22 mouse cellular contexts compared by ENCODE assay signal in the genomic region with DNA sequence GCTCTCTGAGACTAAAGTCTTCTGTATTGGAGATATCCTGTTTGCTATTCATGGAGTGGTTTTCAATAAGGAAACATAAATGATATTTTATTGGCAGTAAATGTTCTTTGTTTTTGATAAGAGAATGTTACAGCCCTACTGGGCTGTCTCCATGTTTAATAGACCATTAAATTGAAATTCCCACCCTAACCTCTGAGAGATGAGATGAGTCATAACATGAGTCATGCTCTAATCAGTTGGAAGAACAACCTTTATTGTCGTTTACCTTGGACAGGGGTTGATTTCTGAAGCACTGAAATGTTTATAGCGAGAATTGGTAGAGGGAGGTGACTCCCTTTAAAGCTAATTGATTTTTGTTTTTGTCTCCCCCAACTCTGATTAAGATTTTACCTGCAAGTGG. TPM values are rescaled to one million over a fixed set of nuclear protein-coding genes. Genes with fewer than 3 reads are reported as not detected.
"Had no signal": no experiment of that assay in that cellular context is flagged by ENCODE, and none has a peak within 500 bp of the region (broad histone marks: within the 10 kb centered on the region; RNA-seq: fewer than 3 reads in every experiment).

No protein-coding gene starts in this region.

- ATAC-seq: lung, postnatal 0 days; midbrain, embryonic 13.5 days; midbrain, embryonic 15.5 days had no signal

- H3K27ac ChIP-seq: lung, embryonic 15.5 days; macrophage; midbrain, embryonic 13.5 days; midbrain, embryonic 15.5 days; neural tube, embryonic 12.5 days; stomach, embryonic 15.5 days; stomach, postnatal 0 days had no signal

- H3K36me3 ChIP-seq: lung, embryonic 15.5 days; midbrain, embryonic 13.5 days; midbrain, embryonic 15.5 days; neural tube, embryonic 12.5 days; stomach, embryonic 15.5 days had no signal

- H3K9me3 ChIP-seq: lung, embryonic 15.5 days; megakaryocyte, embryonic 14.5 days; midbrain, embryonic 13.5 days; midbrain, embryonic 15.5 days; neural tube, embryonic 12.5 days; stomach, embryonic 15.5 days had no signal

- H3K27me3 ChIP-seq: lung, embryonic 15.5 days; megakaryocyte, embryonic 14.5 days; midbrain, embryonic 13.5 days; midbrain, embryonic 15.5 days; neural tube, embryonic 12.5 days; stomach, embryonic 15.5 days had no signal

- H3K4me1 ChIP-seq: lung, embryonic 15.5 days; megakaryocyte, embryonic 14.5 days; midbrain, embryonic 13.5 days; midbrain, embryonic 15.5 days; neural tube, embryonic 12.5 days; stomach, embryonic 15.5 days had no signal

- H3K4me3 ChIP-seq: lung, embryonic 15.5 days; megakaryocyte, embryonic 14.5 days; midbrain, embryonic 13.5 days; midbrain, embryonic 15.5 days; neural tube, embryonic 12.5 days; stomach, embryonic 15.5 days had no signal

- H3K4me2 ChIP-seq: lung, embryonic 15.5 days; midbrain, embryonic 11.5 days; midbrain, embryonic 13.5 days; midbrain, embryonic 15.5 days; neural tube, embryonic 12.5 days; stomach, embryonic 15.5 days had no signal

- H3K9ac ChIP-seq: lung, embryonic 15.5 days; midbrain, embryonic 13.5 days; midbrain, embryonic 15.5 days; neural tube, embryonic 12.5 days; stomach, embryonic 15.5 days had no signal

- DNase-seq: lung, adult 2 months; lung, postnatal 14 days; lung, postnatal 36 days; right cerebral cortex, postnatal 14 days; thymus, adult 18-20 months; thymus, postnatal 14 days; thymus, postnatal 36 days had no signal

RNA-seq across cellular contexts. Expression of gene Sytl5, which starts 24.1 kb away (rescaled TPM):
- total RNA-seq: megakaryocyte progenitor cell, adult 5-6 weeks; monocyte, adult 5-6 weeks; neutrophil, adult 5-6 weeks had no signal
- polyA plus RNA-seq: macrophage; spleen, adult 2 months; thymus, postnatal 0 days had no signal
